Mouse (Mus musculus): Measurements from ENCODE around the gene 1700019N19Rik. TPM values are rescaled to one million over a fixed set of nuclear protein-coding genes. Genes with fewer than 3 reads are reported as not detected.

The 1700019N19Rik gene
- total RNA-seq, 1 experiment = 0.27 TPM

- no peak overlapping the region for H3K4me3 ChIP-seq (ENCODE audit: insufficient read depth in 1 of 2, low read depth in 1 of 2, low read length in 2 of 2, poor library complexity in 1 of 2, severe bottlenecking in 1 of 2)
- no peak for DNase-seq (ENCODE audit: low read depth, low spot score)
- no peaks in the 10 kb centered on the region for H3K36me3 ChIP-seq (ENCODE audit: control insufficient read depth, insufficient read depth, low read length, poor library complexity, severe bottlenecking)
- TF ChIP-seq ZC3H11A (IDR thresholded peaks at IDR 0.05; ENCODE audit: borderline replicate concordance, low read depth, low read length) (no peak), MAFK (IDR thresholded peaks at IDR 0.05; ENCODE audit: insufficient read depth, low read depth, low read length) (no peak), ZNF384 (IDR thresholded peaks at IDR 0.05; ENCODE audit: low read depth, low read length) (no peak), HCFC1 (IDR thresholded peaks at IDR 0.05; ENCODE audit: borderline replicate concordance, insufficient read depth, low read length) (no peak), CHD2 (IDR thresholded peaks at IDR 0.05; ENCODE audit: low read depth, low read length) (no peak)
- H3K4me1 ChIP-seq (ENCODE audit: control insufficient read depth in 2 of 2, insufficient read depth in 2 of 2, low read length in 2 of 2, poor library complexity in 1 of 2) = no peaks in the 10 kb centered on the region
- H3K9ac ChIP-seq (ENCODE audit: insufficient read depth, low read depth, low read length, poor library complexity, severe bottlenecking) = no peak overlapping the region
- in situ Hi-C loops (cut with MboI; ENCODE audit: low sequenced_read_pairs in 2 of 2, unreplicated experiment in 2 of 2) = no loop called here
- H3K9me3 ChIP-seq (ENCODE audit: control insufficient read depth, insufficient read depth, low read depth, low read length) = no peaks in the 10 kb centered on the region
- no peak overlapping the region for H3K27ac ChIP-seq (ENCODE audit: insufficient read depth, low read depth, low read length, poor library complexity, severe bottlenecking)
These were observed 37.1 kb upstream of the 1700019N19Rik start for GRCm38 (mm10) chr19:58831280-58831922.

- H3K4me3 ChIP-seq (ENCODE audit: insufficient read depth in 1 of 2, low read depth in 1 of 2, low read length in 2 of 2, poor library complexity in 1 of 2, severe bottlenecking in 1 of 2) = no peak overlapping the region
- no peaks in the 10 kb centered on the region for H3K9me3 ChIP-seq (ENCODE audit: control insufficient read depth, insufficient read depth, low read depth, low read length)
- TF ChIP-seq MAFK (IDR thresholded peaks at IDR 0.05; ENCODE audit: insufficient read depth, low read depth, low read length) (no peak), HCFC1 (IDR thresholded peaks at IDR 0.05; ENCODE audit: borderline replicate concordance, insufficient read depth, low read length) (no peak), ZC3H11A (IDR thresholded peaks at IDR 0.05; ENCODE audit: borderline replicate concordance, low read depth, low read length) (no peak), CHD2 (IDR thresholded peaks at IDR 0.05; ENCODE audit: low read depth, low read length) (no peak), ZNF384 (IDR thresholded peaks at IDR 0.05; ENCODE audit: low read depth, low read length) (no peak)
- H3K9ac ChIP-seq (ENCODE audit: insufficient read depth, low read depth, low read length, poor library complexity, severe bottlenecking) = no peak overlapping the region
- no peak overlapping the region for H3K27ac ChIP-seq (ENCODE audit: insufficient read depth, low read depth, low read length, poor library complexity, severe bottlenecking)
- no peak for DNase-seq (ENCODE audit: low read depth, low spot score)
- H3K36me3 ChIP-seq (ENCODE audit: control insufficient read depth, insufficient read depth, low read length, poor library complexity, severe bottlenecking) = no peaks in the 10 kb centered on the region
- in situ Hi-C loops (cut with MboI; ENCODE audit: low sequenced_read_pairs in 2 of 2, unreplicated experiment in 2 of 2) = no loop called here
- no peaks in the 10 kb centered on the region for H3K4me1 ChIP-seq (ENCODE audit: control insufficient read depth in 2 of 2, insufficient read depth in 2 of 2, low read length in 2 of 2, poor library complexity in 1 of 2)
These were observed 35.9 kb upstream of the 1700019N19Rik start for GRCm38 (mm10) chr19:58830182-58830581.

- Histone ChIP-seq H3K9ac (ENCODE audit: insufficient read depth, low read depth, low read length, poor library complexity, severe bottlenecking) (no peak overlapping the region), H3K27ac (ENCODE audit: insufficient read depth, low read depth, low read length, poor library complexity, severe bottlenecking) (no peak overlapping the region), H3K9me3 (ENCODE audit: control insufficient read depth, insufficient read depth, low read depth, low read length) (no peaks in the 10 kb centered on the region), H3K4me1 (ENCODE audit: control insufficient read depth in 2 of 2, insufficient read depth in 2 of 2, low read length in 2 of 2, poor library complexity in 1 of 2) (no peaks in the 10 kb centered on the region), H3K4me3 (ENCODE audit: insufficient read depth in 1 of 2, low read depth in 1 of 2, low read length in 2 of 2, poor library complexity in 1 of 2, severe bottlenecking in 1 of 2) (no peak overlapping the region), H3K36me3 (ENCODE audit: control insufficient read depth, insufficient read depth, low read length, poor library complexity, severe bottlenecking) (no peaks in the 10 kb centered on the region)
- in situ Hi-C loops (cut with MboI; ENCODE audit: low sequenced_read_pairs in 2 of 2, unreplicated experiment in 2 of 2) = no loop called here
- no peak for TF ChIP-seq ZNF384 (IDR thresholded peaks at IDR 0.05; ENCODE audit: low read depth, low read length)
- TF ChIP-seq CHD2 (IDR thresholded peaks at IDR 0.05; ENCODE audit: low read depth, low read length) = no peak
- TF ChIP-seq ZC3H11A (IDR thresholded peaks at IDR 0.05; ENCODE audit: borderline replicate concordance, low read depth, low read length) = no peak
- TF ChIP-seq MAFK (IDR thresholded peaks at IDR 0.05; ENCODE audit: insufficient read depth, low read depth, low read length) = no peak
- TF ChIP-seq HCFC1 (IDR thresholded peaks at IDR 0.05; ENCODE audit: borderline replicate concordance, insufficient read depth, low read length) = no peak
- no peak for DNase-seq (ENCODE audit: low read depth, low spot score)
These were observed 35.3 kb upstream of the 1700019N19Rik start for GRCm38 (mm10) chr19:58829575-58829974.

- no peak for TF ChIP-seq ZNF384 (IDR thresholded peaks at IDR 0.05; ENCODE audit: low read depth, low read length)
- TF ChIP-seq MAFK (IDR thresholded peaks at IDR 0.05; ENCODE audit: insufficient read depth, low read depth, low read length) = no peak
- TF ChIP-seq HCFC1 (IDR thresholded peaks at IDR 0.05; ENCODE audit: borderline replicate concordance, insufficient read depth, low read length) = no peak
- TF ChIP-seq ZC3H11A (IDR thresholded peaks at IDR 0.05; ENCODE audit: borderline replicate concordance, low read depth, low read length) = no peak
- no peak for TF ChIP-seq CHD2 (IDR thresholded peaks at IDR 0.05; ENCODE audit: low read depth, low read length)
- DNase-seq (ENCODE audit: low read depth, low spot score) = no peak
- in situ Hi-C loops (cut with MboI; ENCODE audit: low sequenced_read_pairs in 2 of 2, unreplicated experiment in 2 of 2) = no loop called here
These were observed 33.4 kb upstream of the 1700019N19Rik start for GRCm38 (mm10) chr19:58827656-58828055.

More at GRCm38 (mm10) chr19:58827656-58828055, 33.4 kb upstream of the 1700019N19Rik start:
- H3K27ac ChIP-seq (ENCODE audit: insufficient read depth, low read depth, low read length, poor library complexity, severe bottlenecking) = no peak overlapping the region
- H3K4me3 ChIP-seq (ENCODE audit: insufficient read depth in 1 of 2, low read depth in 1 of 2, low read length in 2 of 2, poor library complexity in 1 of 2, severe bottlenecking in 1 of 2) = no peak overlapping the region
- no peaks in the 10 kb centered on the region for H3K36me3 ChIP-seq (ENCODE audit: control insufficient read depth, insufficient read depth, low read length, poor library complexity, severe bottlenecking)
- H3K4me1 ChIP-seq (ENCODE audit: control insufficient read depth in 2 of 2, insufficient read depth in 2 of 2, low read length in 2 of 2, poor library complexity in 1 of 2) = no peaks in the 10 kb centered on the region
- H3K9ac ChIP-seq (ENCODE audit: insufficient read depth, low read depth, low read length, poor library complexity, severe bottlenecking) = no peak overlapping the region
- H3K9me3 ChIP-seq (ENCODE audit: control insufficient read depth, insufficient read depth, low read depth, low read length) = no peaks in the 10 kb centered on the region

All from ES-E14 (cell line).